Mouse (Mus musculus): ENCODE measurements around the gene Pld3.

Gene Pld3

DNA sequence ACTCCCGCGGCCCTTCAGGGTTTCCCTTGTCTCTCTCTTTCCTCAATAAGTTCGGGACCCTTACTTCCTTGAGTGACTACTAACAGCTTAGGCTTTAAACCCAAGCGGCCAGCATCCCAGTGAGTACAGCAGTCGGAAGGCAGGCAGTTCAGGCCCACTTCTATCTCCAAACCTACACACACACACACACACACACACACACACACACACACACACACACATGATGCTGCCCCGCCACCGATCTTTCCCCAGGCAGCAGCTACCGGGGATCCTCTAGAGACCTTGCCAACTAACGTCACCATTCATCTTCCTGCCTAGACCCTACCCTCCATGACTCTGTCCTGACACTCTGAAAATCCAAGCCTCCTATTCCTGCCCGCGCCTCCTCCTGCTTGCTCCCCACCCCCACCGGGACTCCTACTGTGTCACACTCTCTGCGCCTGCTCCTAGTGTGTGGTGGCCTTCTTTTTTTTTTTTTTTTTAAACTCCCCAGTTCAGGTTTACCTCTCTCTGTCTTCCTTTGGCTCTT, 65.2 kb downstream of the Pld3 start:
- DNase-seq (ENCODE audit: low spot score in 2 of 2) = peak in 1 of 2 experiments; percentile 63

DNA sequence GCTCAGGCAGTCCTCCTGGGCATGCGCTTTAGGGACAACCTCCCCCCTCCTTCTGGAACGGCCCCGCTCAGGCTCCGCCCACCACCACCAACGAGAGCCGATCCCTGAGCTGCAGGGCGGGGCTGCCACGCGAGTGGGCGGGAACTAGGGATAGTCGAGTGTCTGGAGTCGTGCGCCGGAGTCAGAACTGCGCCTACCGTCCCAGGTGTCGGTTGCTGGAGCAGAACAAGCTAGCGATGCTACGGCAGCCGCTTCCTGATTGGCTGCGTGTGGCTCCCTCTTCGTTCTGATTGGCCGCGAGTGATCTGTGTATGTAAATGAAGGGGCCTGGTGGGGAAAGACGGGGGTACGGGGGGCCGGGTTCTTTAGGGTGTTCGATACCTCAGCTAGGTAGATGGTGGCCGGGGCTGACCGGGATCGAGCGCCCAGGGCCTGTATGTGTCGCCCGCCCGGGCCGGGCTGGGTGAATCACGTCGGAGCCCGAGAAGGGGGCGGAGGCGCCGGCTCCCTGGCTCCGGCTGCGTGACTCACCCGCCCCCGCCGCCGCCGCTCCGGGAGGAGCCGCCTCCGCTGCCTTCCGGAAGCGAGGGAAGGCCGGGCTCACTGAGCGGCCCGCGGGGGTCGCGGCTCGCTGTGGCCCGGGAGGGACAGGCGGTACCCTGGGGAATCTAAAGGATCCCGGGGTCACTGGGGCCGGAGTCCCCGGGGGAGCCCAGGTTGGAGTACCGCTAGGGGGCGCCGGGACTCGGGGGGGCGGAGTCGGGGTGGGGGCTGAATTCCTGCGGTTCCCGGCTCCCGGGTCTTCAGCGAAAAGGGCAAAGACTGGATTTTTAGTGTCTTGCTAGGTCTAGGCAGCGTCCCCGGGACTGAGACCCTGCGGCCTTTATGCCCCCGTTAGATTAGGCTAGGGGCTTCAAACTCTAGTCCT, 66.0 kb downstream of the Pld3 start, which contains the start of gene Sertad1:
TSS of gene Sertad1 (plus strand) at position 141 of the 928 bp plus-strand sequence.
- peak; percentile 100 for DNase-seq (ENCODE audit: low spot score in 2 of 2)

DNA sequence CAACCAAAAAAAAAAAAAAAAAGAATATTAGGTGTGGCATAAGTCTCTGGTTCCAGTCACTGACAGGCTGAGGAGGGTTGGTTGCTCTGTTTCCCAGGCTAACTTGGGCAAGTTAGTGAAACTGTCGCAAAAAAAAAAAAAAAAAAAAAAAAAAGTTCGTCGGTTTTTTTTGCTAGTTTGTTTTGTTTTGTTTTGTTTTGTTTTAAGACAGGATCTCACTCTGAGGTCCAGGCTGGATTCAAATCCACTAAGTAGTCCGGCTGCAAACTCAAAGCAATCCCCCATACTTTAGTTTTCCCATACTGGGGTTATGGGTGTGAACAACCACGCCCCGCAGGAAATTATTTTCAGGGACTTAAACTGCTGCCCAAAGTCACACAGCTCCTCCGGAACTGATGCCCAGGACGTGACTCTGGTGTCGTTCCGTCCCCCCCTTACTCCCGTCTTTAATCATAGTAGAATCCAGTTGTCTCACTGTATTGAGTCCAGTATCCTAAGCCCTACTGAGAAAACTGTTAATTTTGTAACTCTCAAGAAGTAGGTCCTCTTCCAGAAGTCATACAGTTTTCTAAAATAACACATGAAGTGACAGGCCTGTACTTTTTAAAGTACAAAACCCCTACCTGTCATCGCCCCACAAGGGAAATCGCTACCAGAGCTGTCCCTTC, 66.8 kb downstream of the Pld3 start:
- DNase-seq (ENCODE audit: low spot score in 2 of 2) = no peak

DNA sequence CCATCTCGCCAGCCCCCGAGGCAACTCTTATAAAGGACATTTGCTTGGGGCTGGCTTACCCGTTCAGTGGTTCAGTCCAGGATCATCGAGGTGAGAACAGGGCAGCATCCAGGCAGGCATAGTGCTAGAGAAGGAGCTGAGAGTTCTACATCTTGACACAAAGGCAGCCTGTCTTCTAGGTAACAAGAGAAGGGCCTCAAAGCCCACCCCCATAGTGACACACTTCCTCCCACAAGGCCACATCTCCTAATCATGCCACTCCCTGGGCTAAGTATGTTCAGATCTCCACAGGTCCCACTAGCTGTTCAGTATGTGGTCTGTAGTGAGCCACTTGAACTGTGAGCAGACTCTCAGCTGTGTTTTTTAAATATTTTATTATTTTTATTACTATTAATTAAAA, 69.2 kb downstream of the Pld3 start:
- no peak for DNase-seq (ENCODE audit: low spot score in 2 of 2)
